Mouse (Mus musculus) hindbrain, embryonic 13.5 days (tissue): ENCODE measurements around the gene Qsox2. TPM values are rescaled to one million over a fixed set of nuclear protein-coding genes. Genes with fewer than 3 reads are reported as not detected.

ENCODE experiments used
- ATAC-seq: fragments of 200-750 bp; cut with Nextera tagmentation; 2 replicates; pipeline ENCODE4 v1.8.0; 2017; ENCODE audit warnings: moderate TSS enrichment; ENCODE audit not compliant: low FRiP score
- H3K27ac ChIP-seq: fragments of 300-500 bp; sonication (generic); 2 replicates; pipeline ENCODE4 v1.5.1; 2015; ENCODE audit warnings: inconsistent platforms, mild to moderate bottlenecking, moderate library complexity
- H3K27me3 ChIP-seq: fragments of 300-500 bp; sonication (generic); 2 replicates; pipeline ENCODE4 v1.6.1; 2015; ENCODE audit warnings: mild to moderate bottlenecking, inconsistent platforms
- H3K36me3 ChIP-seq: fragments of 300-500 bp; sonication (generic); 2 replicates; pipeline ENCODE4 v1.6.1; 2015; ENCODE audit warnings: mild to moderate bottlenecking, inconsistent platforms
- H3K4me1 ChIP-seq: fragments of 300-500 bp; sonication (generic); replicated peaks from 2 replicates; pipeline ENCODE4 v1.6.1; 2015; ENCODE audit warnings: inconsistent platforms
- H3K4me2 ChIP-seq: fragments of 300-500 bp; sonication (generic); 2 replicates; pipeline ENCODE4 v1.6.1; 2015; ENCODE audit warnings: inconsistent platforms, mild to moderate bottlenecking, moderate library complexity
- H3K4me3 ChIP-seq: fragments of 300-500 bp; sonication (generic); 2 replicates; pipeline ENCODE4 v1.5.1; 2015; ENCODE audit warnings: mild to moderate bottlenecking, inconsistent platforms
- H3K9ac ChIP-seq: fragments of 300-500 bp; sonication (generic); 2 replicates; pipeline ENCODE4 v1.6.1; 2015; ENCODE audit warnings: mild to moderate bottlenecking, inconsistent platforms
- H3K9me3 ChIP-seq: fragments of 300-500 bp; sonication (generic); 2 replicates; pipeline ENCODE4 v1.6.1; 2016; ENCODE audit warnings: inconsistent platforms
- WGBS: fragments of 180-500 bp; shearing (Covaris S2); methylation state at CpG from one replicate; pipeline ENCODE4 v1.1.7; 2015; 5-methylcytosine and 5-hydroxymethylcytosine counted together
- polyA plus RNA-seq: library from polyadenylated mRNA; unstranded; fragments of >200 nt; fragmentation: Nextera tagmentation; extraction: Ambion mirVana; gene quantifications from 2 replicates; pipeline ENCODE4 v1.2.1, GENCODE M21; 2015

Qsox2 gene
- polyA plus RNA-seq, 1 experiment from 2014 or later: 13.2 TPM

DNA sequence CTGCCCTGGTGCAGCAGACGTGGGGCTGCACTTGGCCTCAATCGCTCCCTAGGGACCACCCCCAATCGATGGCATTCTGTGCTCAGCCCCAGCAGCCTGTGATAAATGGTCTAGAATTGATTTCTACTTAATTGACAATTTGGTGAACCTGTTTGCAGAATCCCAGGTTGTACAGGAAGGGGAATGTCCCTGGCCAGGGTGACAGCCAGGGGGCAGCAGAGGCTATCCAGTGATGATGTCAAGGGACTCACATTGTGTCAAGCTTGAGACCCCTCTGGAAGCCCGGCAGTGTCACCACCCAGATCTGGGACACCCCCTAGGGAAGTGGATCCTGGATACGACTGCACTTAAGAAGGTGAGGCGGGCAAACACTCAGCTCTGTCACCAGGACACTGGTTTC is 54.7 kb downstream of the Qsox2 start:
- Histone ChIP-seq H3K4me3 (no peak overlapping the region), H3K9ac (no peak overlapping the region), H3K27ac (no peak overlapping the region), H3K4me1 (peaks cover 9% of the 10 kb centered on the region), H3K27me3 (peaks cover 22% of the 10 kb centered on the region), H3K9me3 (no peaks in the 10 kb centered on the region), H3K4me2 (no peak overlapping the region), H3K36me3 (no peaks in the 10 kb centered on the region)
- no peak; the same call in 1 of the 2 replicates for ATAC-seq
- WGBS: 13% methylated on average over 6 of the region's 6 CpGs

DNA sequence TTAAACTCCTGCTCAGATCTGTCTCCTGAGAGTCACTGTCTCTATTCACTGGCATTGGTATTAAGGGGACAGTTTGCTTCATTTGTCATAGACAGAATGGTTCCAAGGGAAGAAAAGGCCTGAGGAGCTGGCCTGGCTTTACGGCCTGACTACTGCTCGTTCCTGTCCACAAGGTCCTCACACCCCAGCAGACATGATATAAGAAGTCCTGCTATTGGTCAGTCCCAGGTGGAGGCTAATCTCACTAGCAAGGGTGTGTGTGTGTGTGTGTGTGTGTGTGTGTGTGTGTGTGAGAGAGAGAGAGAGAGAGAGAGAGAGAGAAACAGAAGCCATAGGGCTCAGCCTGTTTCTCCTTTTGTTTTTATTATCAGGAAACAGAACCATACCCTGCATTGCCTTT is 60.1 kb downstream of the Qsox2 start:
- 0 out of 2 replicates have a peak, but pooled peaks cover 6% of the 10 kb centered on the region for H3K27me3 ChIP-seq
- peaks cover 22% of the 10 kb centered on the region for H3K4me1 ChIP-seq
- H3K9me3 ChIP-seq: no peaks in the 10 kb centered on the region
- no peak for ATAC-seq
- WGBS: 54% methylated on average over 2 of the region's 2 CpGs
- no peak overlapping the region for H3K9ac ChIP-seq
- H3K4me2 ChIP-seq: no peak overlapping the region
- H3K4me3 ChIP-seq: no peak overlapping the region
- no peaks in the 10 kb centered on the region for H3K36me3 ChIP-seq
- no peak overlapping the region for H3K27ac ChIP-seq

DNA sequence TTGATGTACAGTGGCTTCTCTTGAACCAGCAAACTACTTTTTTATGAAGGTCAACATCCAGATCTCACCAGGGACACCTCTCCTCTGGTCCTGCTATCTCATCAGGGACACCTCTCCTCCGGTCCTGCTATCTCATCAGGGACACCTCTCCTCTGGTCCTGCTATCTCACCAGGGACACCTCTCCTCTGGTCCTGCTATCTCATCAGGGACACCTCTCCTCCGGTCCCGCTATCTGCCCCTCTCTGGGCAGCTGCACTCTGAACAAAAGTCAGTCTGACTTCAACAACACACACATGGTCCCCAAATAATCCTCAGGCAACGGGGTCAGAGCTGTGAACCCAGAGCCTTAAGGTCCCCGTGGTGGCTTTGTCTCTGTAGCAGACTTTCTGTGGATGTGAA is 60.6 kb downstream of the Qsox2 start:
- Histone ChIP-seq H3K4me1 (peaks cover 22% of the 10 kb centered on the region), H3K27ac (0 out of 2 replicates have a peak overlapping the region, but pooled peaks have one; percentile 18), H3K27me3 (peaks cover 10% of the 10 kb centered on the region; the same call in 1 of the 2 replicates), H3K4me3 (no peak overlapping the region), H3K36me3 (no peaks in the 10 kb centered on the region), H3K4me2 (no peak overlapping the region), H3K9ac (no peak overlapping the region), H3K9me3 (no peaks in the 10 kb centered on the region)
- WGBS: 53% methylated on average over 5 of the region's 5 CpGs
- no peak for ATAC-seq

DNA sequence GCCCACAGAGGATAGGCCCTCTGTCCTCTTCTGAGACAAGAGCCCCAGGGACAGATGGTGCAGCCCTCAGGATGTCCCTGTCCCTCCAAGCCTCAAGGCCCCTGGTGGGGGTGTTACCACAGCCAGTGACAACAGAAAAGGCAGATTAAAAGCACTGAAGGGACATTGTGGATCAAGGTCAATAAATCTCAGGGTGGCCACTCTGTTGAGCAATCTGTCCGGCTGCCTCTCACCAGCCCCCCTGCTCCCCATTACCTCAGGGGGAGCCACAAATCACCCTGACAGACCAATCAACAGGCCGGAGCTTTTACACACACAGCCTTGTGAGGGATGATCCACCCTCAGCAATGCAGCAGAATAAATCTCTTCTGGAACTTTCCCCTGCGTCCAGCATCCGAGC is 62.1 kb downstream of the Qsox2 start:
- Histone ChIP-seq H3K4me2 (no peak overlapping the region), H3K9ac (no peak overlapping the region)

DNA sequence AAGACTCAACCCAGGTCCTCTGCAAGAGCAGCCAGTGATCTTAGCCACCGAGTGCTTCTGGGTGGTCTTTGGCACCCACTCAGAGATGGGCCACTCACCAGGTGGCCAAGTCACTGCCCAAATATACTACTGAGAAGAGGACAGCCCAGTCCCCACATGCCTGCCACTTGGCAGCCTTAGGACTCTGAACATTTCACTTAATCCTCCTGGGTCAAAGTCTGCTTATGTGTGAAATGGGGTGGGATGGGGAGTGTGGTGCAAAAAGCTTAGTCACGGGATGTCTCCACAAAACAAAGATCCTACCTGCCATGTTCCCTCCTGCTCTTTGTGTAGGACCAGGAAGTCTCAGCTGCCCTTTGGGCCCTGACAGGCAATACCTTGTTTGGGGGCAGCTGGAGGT is 65.2 kb downstream of the Qsox2 start:
- ATAC-seq: no peak
- Histone ChIP-seq H3K9me3 (no peaks in the 10 kb centered on the region), H3K4me3 (no peak overlapping the region), H3K27me3 (peaks cover 22% of the 10 kb centered on the region), H3K4me1 (peaks cover 50% of the 10 kb centered on the region), H3K4me2 (no peak overlapping the region), H3K27ac (no peak overlapping the region), H3K9ac (no peak overlapping the region), H3K36me3 (no peaks in the 10 kb centered on the region)
- 93% methylated on average over 2 of the region's 2 CpGs for WGBS

More for the DNA sequence above, 62.1 kb downstream of the Qsox2 start:
- Histone ChIP-seq H3K27ac (peak overlapping the region; percentile 41), H3K36me3 (no peaks in the 10 kb centered on the region), H3K4me1 (peaks cover 36% of the 10 kb centered on the region), H3K27me3 (peaks cover 12% of the 10 kb centered on the region; the same call in 1 of the 2 replicates), H3K4me3 (no peak overlapping the region), H3K9me3 (no peaks in the 10 kb centered on the region)
- no peak for ATAC-seq
- 37% methylated on average over 4 of the region's 4 CpGs for WGBS

DNA sequence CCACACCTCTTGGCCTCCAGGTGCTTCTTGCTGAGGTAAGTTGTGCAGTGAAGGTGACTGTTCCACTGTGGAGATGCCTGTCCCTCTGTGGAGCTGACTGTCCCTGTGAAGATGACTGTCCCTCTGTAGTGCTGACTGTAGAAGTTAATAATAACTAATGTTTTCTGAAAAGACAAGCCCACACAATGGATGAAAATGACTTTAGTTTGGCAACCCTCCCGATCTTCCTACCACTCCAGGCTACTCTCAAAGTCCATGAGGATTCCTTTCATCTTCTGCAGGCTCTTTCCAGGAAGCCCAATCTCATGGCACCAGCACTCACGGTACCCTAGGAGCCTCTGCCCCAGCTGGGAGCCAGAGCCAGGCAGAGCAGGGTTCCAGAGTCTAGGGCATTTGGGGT is 66.9 kb downstream of the Qsox2 start:
- no peaks in the 10 kb centered on the region for H3K9me3 ChIP-seq
- no peak overlapping the region for H3K27ac ChIP-seq
- H3K9ac ChIP-seq: no peak overlapping the region
- 58% methylated on average over 2 of the region's 2 CpGs for WGBS
- H3K36me3 ChIP-seq: no peaks in the 10 kb centered on the region
- H3K4me1 ChIP-seq: peaks cover 34% of the 10 kb centered on the region
- no peak overlapping the region for H3K4me2 ChIP-seq
- no peak for ATAC-seq
- peaks cover 23% of the 10 kb centered on the region for H3K27me3 ChIP-seq
- no peak overlapping the region for H3K4me3 ChIP-seq

DNA sequence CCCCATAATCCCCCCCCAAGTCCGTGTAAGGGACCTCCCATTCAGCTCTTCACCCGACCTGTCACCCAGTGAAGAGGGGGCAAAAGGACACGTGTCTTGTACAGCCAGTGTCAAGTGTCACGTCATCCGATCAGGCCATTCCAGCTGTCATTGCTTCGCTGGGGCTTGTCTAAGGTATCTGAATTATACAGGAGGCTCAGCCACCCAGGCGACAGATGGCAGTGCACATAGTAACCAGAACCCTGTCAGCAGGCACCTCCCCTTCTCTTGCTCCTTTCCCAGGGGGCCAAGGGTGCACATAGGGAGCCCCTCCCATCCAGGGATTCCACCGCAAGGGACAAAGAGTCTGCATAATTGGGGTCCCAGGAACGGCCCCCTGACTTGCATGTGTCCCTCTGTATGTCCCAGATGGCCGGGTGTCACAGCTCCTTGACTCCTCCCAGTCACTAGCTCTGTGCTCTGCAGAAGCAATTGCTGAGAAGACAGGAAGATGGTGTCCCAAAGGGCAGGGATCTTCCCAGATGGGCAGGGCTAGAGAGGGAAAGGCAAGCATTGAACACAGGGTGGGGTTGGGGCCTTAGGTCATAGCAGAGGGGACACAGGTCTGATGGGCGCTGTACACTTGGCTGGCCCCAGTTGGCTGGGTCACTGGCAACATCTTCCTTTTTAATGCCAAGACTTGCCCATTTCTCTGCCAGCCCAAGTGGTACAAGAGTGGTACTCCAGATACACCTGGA is 68.3 kb downstream of the Qsox2 start:
- Histone ChIP-seq H3K4me3 (no peak overlapping the region), H3K36me3 (no peaks in the 10 kb centered on the region), H3K4me1 (peaks cover 31% of the 10 kb centered on the region), H3K9ac (no peak overlapping the region), H3K27ac (no peak overlapping the region), H3K9me3 (no peaks in the 10 kb centered on the region), H3K4me2 (no peak overlapping the region), H3K27me3 (peaks cover 23% of the 10 kb centered on the region)
- ATAC-seq: 0 out of 2 replicates have a peak, but pooled peaks have one; percentile 49
- 22% methylated on average over 11 of the region's 11 CpGs for WGBS

DNA sequence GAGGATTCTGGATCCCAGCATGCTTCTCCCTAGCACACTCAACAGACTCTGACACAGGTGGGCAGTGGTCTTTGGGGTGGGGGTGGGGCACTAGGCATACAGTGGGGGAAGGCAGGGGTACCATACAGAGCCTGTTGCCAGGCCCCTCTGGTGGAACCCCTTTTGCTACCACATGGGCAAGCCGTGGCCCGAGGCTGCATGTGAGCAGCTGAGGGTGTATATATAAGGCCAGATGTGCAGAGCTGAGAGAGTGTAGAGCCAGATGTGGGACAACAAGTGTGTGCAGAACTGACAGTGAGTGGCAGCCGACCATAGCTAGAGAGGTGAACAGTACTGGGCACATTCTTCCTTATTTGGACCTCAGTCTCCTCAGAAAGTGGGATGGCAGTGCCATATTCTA is 70.4 kb downstream of the Qsox2 start:
- no peak overlapping the region for H3K9ac ChIP-seq
- H3K27ac ChIP-seq: no peak overlapping the region
- H3K36me3 ChIP-seq: no peaks in the 10 kb centered on the region
- H3K9me3 ChIP-seq: no peaks in the 10 kb centered on the region
- no peak overlapping the region for H3K4me2 ChIP-seq
- no peak overlapping the region for H3K4me3 ChIP-seq
- WGBS: 87% methylated on average over 3 of the region's 3 CpGs
- peaks cover 30% of the 10 kb centered on the region for H3K4me1 ChIP-seq
- H3K27me3 ChIP-seq: peaks cover 15% of the 10 kb centered on the region
- no peak for ATAC-seq

Other genes starting within 250 kb of the Qsox2 start
- gene Ubac1, start 215.8 kb downstream of the Qsox2 start, polyA plus RNA-seq: 111 and 114 TPM in 2 replicates
- 12.4 and 14.2 TPM in 2 replicates for gene Nacc2, start 114.3 kb downstream of the Qsox2 start, polyA plus RNA-seq
- 5.2 and 15.4 TPM in 2 replicates for gene Lhx3, start 29.2 kb downstream of the Qsox2 start, polyA plus RNA-seq
- 0.18 and 0.23 TPM in 2 replicates for gene Ccdc187, start 57.0 kb upstream of the Qsox2 start, polyA plus RNA-seq
- gene Gpsm1, start 78.0 kb upstream of the Qsox2 start, polyA plus RNA-seq: 149 and 165 TPM in 2 replicates
- gene Dnlz, start 114.6 kb upstream of the Qsox2 start, polyA plus RNA-seq: 29.0 and 29.6 TPM in 2 replicates
- gene Card9, start 123.4 kb upstream of the Qsox2 start, polyA plus RNA-seq: 1.3 and 1.6 TPM in 2 replicates
- gene Snapc4, start 143.1 kb upstream of the Qsox2 start, polyA plus RNA-seq: 27.8 and 35.2 TPM in 2 replicates
- 154 and 162 TPM in 2 replicates for gene Entr1, start 151.8 kb upstream of the Qsox2 start, polyA plus RNA-seq
- gene Pmpca, start 151.8 kb upstream of the Qsox2 start, polyA plus RNA-seq: 94.3 and 95.6 TPM in 2 replicates
- gene Inpp5e, start 171.7 kb upstream of the Qsox2 start, polyA plus RNA-seq: 24.9 and 27.0 TPM in 2 replicates
- 18.3 and 18.5 TPM in 2 replicates for gene Sec16a, start 207.7 kb upstream of the Qsox2 start, polyA plus RNA-seq